Mouse (Mus musculus): ENCODE data around the gene Ebf1.

Gene Ebf1

DNA sequence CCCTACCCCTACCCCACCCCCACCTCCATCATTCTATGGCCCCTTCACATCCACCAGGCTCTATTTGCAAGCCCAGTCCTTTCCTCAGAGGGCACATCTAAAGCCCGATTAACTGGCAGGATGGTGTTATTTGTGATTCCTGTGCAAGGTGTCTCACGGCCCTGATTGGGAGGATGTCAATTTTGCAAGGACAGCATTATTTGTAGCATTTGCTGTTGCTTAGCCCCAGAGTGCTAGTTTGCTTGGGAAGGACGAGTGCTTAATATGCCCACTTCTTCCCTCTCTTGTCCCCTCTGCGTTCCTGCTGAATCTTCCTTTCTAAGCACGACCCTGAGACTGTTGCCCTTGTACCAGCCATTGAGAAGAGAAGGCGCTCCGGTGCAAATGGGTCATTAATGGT, 337.2 kb downstream of the Ebf1 start:
- DNase-seq (ENCODE audit: low spot score), result no peak

DNA sequence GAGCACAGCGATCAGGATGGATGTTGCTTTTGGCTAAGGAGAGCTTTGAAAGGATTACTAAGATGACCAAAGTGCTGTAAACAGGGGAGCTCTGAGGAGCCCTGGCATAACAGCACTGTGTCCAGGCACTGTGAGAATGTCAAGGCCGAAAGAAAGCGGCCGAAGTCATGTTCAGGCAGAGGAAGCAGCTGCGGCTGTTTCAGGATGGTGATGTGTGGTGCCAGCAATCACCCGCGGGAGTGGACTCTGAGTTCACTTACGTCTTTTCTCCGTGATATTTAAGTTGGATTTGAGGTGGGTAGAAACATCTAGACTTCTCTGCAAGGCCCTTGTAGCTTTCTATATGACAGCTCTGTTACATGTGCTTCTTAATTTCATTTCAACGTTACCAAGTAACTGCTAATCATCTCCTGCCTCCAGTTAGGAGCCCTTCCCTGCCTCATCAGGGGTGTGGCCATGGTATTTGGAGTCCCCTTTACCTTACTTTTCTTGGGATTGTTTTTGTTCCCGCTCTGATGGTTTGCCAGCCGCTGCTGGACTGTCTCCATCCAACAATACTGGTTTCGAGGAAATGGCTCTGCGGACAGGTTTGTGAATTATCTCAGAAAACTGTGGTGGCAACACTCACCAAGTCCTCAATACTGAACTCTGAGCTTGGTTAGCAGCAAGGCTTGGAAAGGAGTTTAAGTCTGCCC, 345.8 kb downstream of the Ebf1 start:
- no peak for DNase-seq (ENCODE audit: low spot score)

- DNase-seq (ENCODE audit: low spot score), result no peak
These were observed 351.9 kb downstream of the Ebf1 start for GRCm38 (mm10) chr11:44969011-44969410.

- no peak for DNase-seq (ENCODE audit: low spot score)
These were observed 357.2 kb downstream of the Ebf1 start for GRCm38 (mm10) chr11:44974271-44974670.

- DNase-seq (ENCODE audit: low spot score), result no peak
These were observed 358.0 kb downstream of the Ebf1 start for GRCm38 (mm10) chr11:44975151-44975550.

DNA sequence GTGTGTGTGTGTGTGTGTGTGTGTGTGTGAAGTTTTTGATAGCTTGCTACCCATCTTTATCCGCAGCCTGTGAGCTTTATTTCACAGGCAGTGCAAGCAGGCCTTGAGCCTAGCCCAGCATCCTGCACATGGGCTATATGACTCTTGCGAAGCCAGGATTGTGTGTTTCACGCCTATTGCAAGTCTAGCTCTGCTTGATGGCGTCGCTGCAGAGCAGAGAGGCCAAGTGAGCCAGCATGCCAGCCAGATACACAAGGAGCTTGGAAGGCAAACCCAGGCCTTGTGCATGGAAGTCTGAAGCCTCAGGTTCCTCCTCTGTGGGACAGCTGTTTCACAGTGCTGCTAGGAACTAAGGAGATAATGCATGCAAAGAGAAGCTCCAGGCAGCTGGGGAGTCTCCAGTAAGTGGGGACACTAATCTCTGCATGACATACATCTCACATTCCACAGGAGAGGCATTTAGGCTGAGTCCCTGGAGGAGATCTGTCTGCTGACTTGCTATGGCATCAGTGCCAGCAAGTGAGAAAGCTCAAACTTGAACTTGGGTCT, 359.2 kb downstream of the Ebf1 start:
- DNase-seq (ENCODE audit: low spot score), result no peak

- DNase-seq (ENCODE audit: low spot score), result no peak
These were observed 360.8 kb downstream of the Ebf1 start for GRCm38 (mm10) chr11:44977921-44978397.

GRCm38 (mm10) chr11:44979391-44979790, 362.3 kb downstream of the Ebf1 start:
- no peak for DNase-seq (ENCODE audit: low spot score)

GRCm38 (mm10) chr11:44982225-44982624, 365.1 kb downstream of the Ebf1 start:
- DNase-seq (ENCODE audit: low spot score), result no peak

- no peak for DNase-seq (ENCODE audit: low spot score)
These were observed 366.8 kb downstream of the Ebf1 start for GRCm38 (mm10) chr11:44983961-44984360.

DNA sequence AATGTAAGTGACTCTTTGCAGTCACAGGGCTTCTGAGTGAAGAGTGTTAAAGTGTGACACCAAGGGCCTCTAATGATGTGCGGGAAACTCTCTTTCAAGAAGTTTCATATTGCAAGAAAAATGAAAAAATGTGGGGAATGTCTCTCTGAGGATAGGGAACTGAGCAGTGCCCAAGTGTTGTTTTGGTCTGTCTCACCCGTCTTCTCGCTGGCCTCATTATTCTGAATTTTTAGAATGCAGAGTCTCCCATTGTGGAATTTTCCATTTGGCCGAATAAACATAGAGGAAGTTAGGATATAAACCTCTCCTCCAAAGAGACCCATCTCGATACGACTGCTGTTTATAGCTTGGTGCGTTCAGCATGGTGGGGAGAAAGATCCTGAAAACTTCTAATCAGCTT, 367.3 kb downstream of the Ebf1 start:
- no peak for DNase-seq (ENCODE audit: low spot score)

GRCm38 (mm10) chr11:44987796-44988195, 370.7 kb downstream of the Ebf1 start:
- no peak for DNase-seq (ENCODE audit: low spot score)

GRCm38 (mm10) chr11:45002681-45003286, 385.7 kb downstream of the Ebf1 start:
- DNase-seq (ENCODE audit: low spot score), result no peak

DNA sequence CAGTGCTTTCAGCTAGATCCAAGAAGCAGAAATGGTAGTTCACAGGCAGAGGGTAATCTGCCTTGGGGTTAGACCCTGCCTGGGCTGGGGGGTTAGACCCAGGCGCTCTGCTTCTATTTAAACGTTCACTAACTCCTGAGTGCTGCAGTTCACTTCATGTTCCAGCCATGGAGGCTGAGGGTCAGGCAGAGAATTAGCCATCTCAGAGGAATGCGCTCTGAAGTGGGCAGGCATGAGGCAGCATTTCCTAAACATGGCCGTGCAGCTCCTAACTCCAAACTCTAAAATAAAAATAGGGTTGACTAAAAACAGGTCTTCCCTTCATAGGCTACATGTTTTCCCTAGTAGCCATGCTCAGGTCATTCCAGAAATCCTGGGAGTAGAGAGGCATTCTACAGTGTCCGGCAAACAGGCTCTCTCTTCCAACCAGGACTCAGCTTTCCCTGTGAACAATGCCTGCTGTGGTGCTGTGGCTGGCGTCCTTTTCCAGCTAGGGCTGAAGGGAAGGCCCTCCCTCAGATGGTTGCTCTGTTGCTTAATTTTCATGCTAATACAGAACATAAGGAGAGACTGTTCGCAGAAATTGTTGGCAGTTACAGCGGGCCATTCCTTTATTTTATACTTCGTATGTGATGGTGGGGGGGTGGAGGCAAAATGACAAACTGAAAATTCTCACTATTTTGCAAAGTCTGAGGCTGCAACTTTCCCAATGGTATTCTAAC, 386.8 kb downstream of the Ebf1 start:
- no peak for DNase-seq (ENCODE audit: low spot score)

- DNase-seq (ENCODE audit: low spot score), result no peak
These were observed 390.2 kb downstream of the Ebf1 start for GRCm38 (mm10) chr11:45007311-45007710.

DNA sequence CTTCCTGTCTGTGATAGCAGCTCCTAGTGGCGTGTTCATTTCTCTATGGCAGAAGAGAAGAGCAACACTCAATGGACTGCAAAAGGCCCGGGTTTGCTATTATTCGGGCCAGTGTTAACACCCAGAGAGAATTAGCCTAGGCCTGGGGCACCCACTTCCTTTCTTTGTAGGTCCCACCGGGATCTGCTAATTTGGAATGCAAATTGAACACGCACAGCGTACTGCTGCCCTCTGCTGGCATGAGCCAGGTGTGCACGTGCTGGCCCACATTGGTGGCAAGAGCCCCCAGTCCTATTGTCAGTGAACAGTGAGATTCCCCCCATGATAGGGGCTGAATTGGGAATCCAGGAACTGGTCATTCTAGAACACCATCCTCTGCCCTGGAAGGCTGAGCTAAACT, 391.0 kb downstream of the Ebf1 start:
- DNase-seq (ENCODE audit: low spot score), result peak; percentile 26

DNA sequence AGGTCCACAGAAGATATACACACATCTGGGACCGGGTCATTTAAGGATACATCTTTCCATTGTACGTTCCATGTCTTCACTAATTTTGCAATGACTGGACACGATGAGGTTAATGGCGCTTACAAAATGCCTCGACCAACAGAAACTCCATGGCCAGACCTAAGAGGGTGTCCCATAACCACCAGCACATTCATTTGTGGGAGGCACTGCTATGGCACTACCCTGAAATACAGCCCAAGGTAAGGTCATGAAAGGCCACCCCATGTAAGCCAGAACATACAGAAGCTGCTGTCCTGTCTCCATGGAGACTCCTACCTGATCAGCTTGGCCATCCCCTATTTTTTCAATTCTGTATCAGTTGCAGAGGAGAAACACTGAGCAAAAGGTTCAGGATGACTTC, 391.6 kb downstream of the Ebf1 start:
- no peak for DNase-seq (ENCODE audit: low spot score)

DNA sequence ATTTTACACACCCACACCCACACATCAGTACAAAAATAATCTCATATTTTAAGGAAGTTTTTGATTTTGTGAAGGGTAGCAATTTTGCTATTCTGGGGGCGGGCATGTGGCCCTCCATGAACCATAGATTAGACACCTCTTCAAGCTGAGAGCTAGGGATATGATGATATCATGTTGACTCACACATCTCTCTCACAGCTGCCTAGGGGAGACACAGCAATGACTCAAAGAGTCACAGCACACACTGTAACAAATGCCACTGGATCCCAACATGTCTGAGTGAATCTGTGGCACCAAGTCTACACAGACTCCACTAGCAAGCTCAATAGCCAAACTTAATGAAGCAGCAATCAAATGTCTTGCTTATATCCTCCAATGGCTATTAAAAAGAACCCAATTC, 395.0 kb downstream of the Ebf1 start:
- no peak for DNase-seq (ENCODE audit: low spot score)

GRCm38 (mm10) chr11:45017493-45017892, 400.4 kb downstream of the Ebf1 start:
- no peak for DNase-seq (ENCODE audit: low spot score)

- DNase-seq (ENCODE audit: low spot score), result no peak
These were observed 408.9 kb downstream of the Ebf1 start for GRCm38 (mm10) chr11:45026012-45026411.

- DNase-seq (ENCODE audit: low spot score), result no peak
These were observed 409.6 kb downstream of the Ebf1 start for GRCm38 (mm10) chr11:45026674-45027073.

DNA sequence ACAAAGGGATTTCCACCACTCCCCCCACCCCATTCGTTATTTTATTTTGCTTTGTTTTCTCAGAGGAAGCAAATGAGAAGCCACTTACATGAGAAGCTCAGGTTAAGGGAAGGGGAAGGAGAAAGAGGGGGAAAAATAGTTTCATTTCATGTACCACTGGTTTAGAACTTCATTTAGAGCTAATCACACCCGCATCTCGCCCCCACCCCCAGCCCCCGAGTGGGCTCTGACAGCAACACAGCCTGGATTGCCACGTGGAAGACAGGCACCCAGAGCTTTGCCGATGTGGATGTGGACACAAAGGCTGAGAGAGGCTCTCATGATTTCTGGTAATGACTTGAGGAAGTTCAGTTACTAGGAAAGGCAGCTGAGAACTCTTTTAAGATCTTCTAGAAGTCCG, 410.0 kb downstream of the Ebf1 start:
- no peak for DNase-seq (ENCODE audit: low spot score)

Measured in urinary bladder, postnatal 10 days (tissue).